Mouse (Mus musculus): ENCODE results near the gene Papln. TPM values are rescaled to one million over a fixed set of nuclear protein-coding genes. Genes with fewer than 3 reads are reported as not detected.

Gene Papln
- polyA plus RNA-seq, 1 experiment: 2.0 TPM

GRCm38 (mm10) chr12:83795051-83795450 is 31.6 kb downstream of the Papln start:
- Histone ChIP-seq H3K4me3 (replicated peaks; ENCODE audit: extremely low read depth, low read depth, low read length) (no peak overlapping the region), H3K4me1 (ENCODE audit: control insufficient read depth, insufficient read depth, low read length) (no peaks in the 10 kb centered on the region)
- 41% methylated on average over 2 of the region's 2 CpGs for WGBS
- TF ChIP-seq POLR2A (IDR thresholded peaks at IDR 0.05; ENCODE audit: borderline replicate concordance, extremely low read depth, low read depth, low read length) (no peak), CTCF (IDR thresholded peaks at IDR 0.05; ENCODE audit: insufficient read depth, low read length) (no peak)
- no peak for DNase-seq

GRCm38 (mm10) chr12:83795586-83795985 is 32.2 kb downstream of the Papln start:
- 78% methylated on average over 7 of the region's 7 CpGs for WGBS
- no peak for DNase-seq
- Histone ChIP-seq H3K4me1 (ENCODE audit: control insufficient read depth, insufficient read depth, low read length) (no peaks in the 10 kb centered on the region), H3K4me3 (replicated peaks; ENCODE audit: extremely low read depth, low read depth, low read length) (no peak overlapping the region)
- TF ChIP-seq CTCF (IDR thresholded peaks at IDR 0.05; ENCODE audit: insufficient read depth, low read length): no peak
- TF ChIP-seq POLR2A (IDR thresholded peaks at IDR 0.05; ENCODE audit: borderline replicate concordance, extremely low read depth, low read depth, low read length): no peak

GRCm38 (mm10) chr12:83798313-83798712 is 34.9 kb downstream of the Papln start:
- Histone ChIP-seq H3K4me3 (replicated peaks; ENCODE audit: extremely low read depth, low read depth, low read length) (no peak overlapping the region), H3K4me1 (ENCODE audit: control insufficient read depth, insufficient read depth, low read length) (no peaks in the 10 kb centered on the region)
- no peak for TF ChIP-seq CTCF (IDR thresholded peaks at IDR 0.05; ENCODE audit: insufficient read depth, low read length)
- no peak for TF ChIP-seq POLR2A (IDR thresholded peaks at IDR 0.05; ENCODE audit: borderline replicate concordance, extremely low read depth, low read depth, low read length)
- DNase-seq: no peak
- WGBS: 93% methylated on average over 5 of the region's 5 CpGs

- DNase-seq: no peak
- Histone ChIP-seq H3K4me3 (replicated peaks; ENCODE audit: extremely low read depth, low read depth, low read length) (no peak overlapping the region), H3K4me1 (ENCODE audit: control insufficient read depth, insufficient read depth, low read length) (no peaks in the 10 kb centered on the region)
- TF ChIP-seq POLR2A (IDR thresholded peaks at IDR 0.05; ENCODE audit: borderline replicate concordance, extremely low read depth, low read depth, low read length): no peak
- TF ChIP-seq CTCF (IDR thresholded peaks at IDR 0.05; ENCODE audit: insufficient read depth, low read length): no peak
- WGBS: 68% methylated on average over 9 of the region's 9 CpGs
Measured at GRCm38 (mm10) chr12:83800943-83801342, 37.5 kb downstream of the Papln start.

- 91% methylated on average over 7 of the region's 7 CpGs for WGBS
- DNase-seq: no peak
- Histone ChIP-seq H3K4me3 (replicated peaks; ENCODE audit: extremely low read depth, low read depth, low read length) (no peak overlapping the region), H3K4me1 (ENCODE audit: control insufficient read depth, insufficient read depth, low read length) (no peaks in the 10 kb centered on the region)
- no peak for TF ChIP-seq CTCF (IDR thresholded peaks at IDR 0.05; ENCODE audit: insufficient read depth, low read length)
- no peak for TF ChIP-seq POLR2A (IDR thresholded peaks at IDR 0.05; ENCODE audit: borderline replicate concordance, extremely low read depth, low read depth, low read length)
Measured at GRCm38 (mm10) chr12:83803641-83804040, 40.2 kb downstream of the Papln start.

GRCm38 (mm10) chr12:83811901-83812300 is 48.5 kb downstream of the Papln start:
- 89% methylated on average over 3 of the region's 3 CpGs for WGBS
- Histone ChIP-seq H3K4me1 (ENCODE audit: control insufficient read depth, insufficient read depth, low read length) (no peaks in the 10 kb centered on the region), H3K4me3 (replicated peaks; ENCODE audit: extremely low read depth, low read depth, low read length) (no peak overlapping the region)
- DNase-seq: no peak
- no peak for TF ChIP-seq CTCF (IDR thresholded peaks at IDR 0.05; ENCODE audit: insufficient read depth, low read length)
- TF ChIP-seq POLR2A (IDR thresholded peaks at IDR 0.05; ENCODE audit: borderline replicate concordance, extremely low read depth, low read depth, low read length): no peak

- Histone ChIP-seq H3K4me1 (ENCODE audit: control insufficient read depth, insufficient read depth, low read length) (no peaks in the 10 kb centered on the region), H3K4me3 (replicated peaks; ENCODE audit: extremely low read depth, low read depth, low read length) (no peak overlapping the region)
- WGBS: 79% methylated on average over 1 of the region's 1 CpGs
- no peak for DNase-seq
- no peak for TF ChIP-seq CTCF (IDR thresholded peaks at IDR 0.05; ENCODE audit: insufficient read depth, low read length)
- no peak for TF ChIP-seq POLR2A (IDR thresholded peaks at IDR 0.05; ENCODE audit: borderline replicate concordance, extremely low read depth, low read depth, low read length)
Measured at GRCm38 (mm10) chr12:83816616-83817015, 53.2 kb downstream of the Papln start.

- no peak for DNase-seq
- no peaks in the 10 kb centered on the region for H3K4me1 ChIP-seq (ENCODE audit: control insufficient read depth, insufficient read depth, low read length)
- H3K4me3 ChIP-seq (replicated peaks; ENCODE audit: extremely low read depth, low read depth, low read length): no peak overlapping the region
- WGBS: 85% methylated on average over 3 of the region's 3 CpGs
- TF ChIP-seq POLR2A (IDR thresholded peaks at IDR 0.05; ENCODE audit: borderline replicate concordance, extremely low read depth, low read depth, low read length) (no peak), CTCF (IDR thresholded peaks at IDR 0.05; ENCODE audit: insufficient read depth, low read length) (no peak)
Measured at GRCm38 (mm10) chr12:83830424-83830823, 67.0 kb downstream of the Papln start.

GRCm38 (mm10) chr12:83833979-83834378 is 70.5 kb downstream of the Papln start:
- 93% methylated on average over 3 of the region's 3 CpGs for WGBS
- TF ChIP-seq POLR2A (IDR thresholded peaks at IDR 0.05; ENCODE audit: borderline replicate concordance, extremely low read depth, low read depth, low read length) (no peak), CTCF (IDR thresholded peaks at IDR 0.05; ENCODE audit: insufficient read depth, low read length) (no peak)
- DNase-seq: no peak
- no peak overlapping the region for H3K4me3 ChIP-seq (replicated peaks; ENCODE audit: extremely low read depth, low read depth, low read length)
- no peaks in the 10 kb centered on the region for H3K4me1 ChIP-seq (ENCODE audit: control insufficient read depth, insufficient read depth, low read length)

- Histone ChIP-seq H3K4me1 (ENCODE audit: control insufficient read depth, insufficient read depth, low read length) (no peaks in the 10 kb centered on the region; the same call in 1 of the 2 replicates), H3K4me3 (replicated peaks; ENCODE audit: extremely low read depth, low read depth, low read length) (no peak overlapping the region)
- WGBS: 86% methylated on average over 10 of the region's 10 CpGs
- no peak for TF ChIP-seq CTCF (IDR thresholded peaks at IDR 0.05; ENCODE audit: insufficient read depth, low read length)
- TF ChIP-seq POLR2A (IDR thresholded peaks at IDR 0.05; ENCODE audit: borderline replicate concordance, extremely low read depth, low read depth, low read length): no peak
- DNase-seq: no peak
Measured at GRCm38 (mm10) chr12:83841409-83842190, 78.2 kb downstream of the Papln start.

Other genes starting within 250 kb of the Papln start
- 10.1 and 19.5 TPM in 2 replicates for gene Dcaf4, start 243.2 kb upstream of the Papln start, polyA plus RNA-seq (2012; rRNA removed)
- gene Zfyve1, start 166.4 kb upstream of the Papln start, polyA plus RNA-seq (2012; rRNA removed): 30.1 and 39.1 TPM in 2 replicates
- 22.3 and 32.3 TPM in 2 replicates for gene Rbm25, start 132.4 kb upstream of the Papln start, polyA plus RNA-seq (2012; rRNA removed)
- 18.2 and 27.3 TPM in 2 replicates for gene Psen1, start 75.5 kb upstream of the Papln start, polyA plus RNA-seq (2012; rRNA removed)
- gene Numb, start 158.3 kb downstream of the Papln start, polyA plus RNA-seq (2012; rRNA removed): 155 and 165 TPM in 2 replicates
- 19.1 and 29.8 TPM in 2 replicates for gene Riox1, start 187.0 kb downstream of the Papln start, polyA plus RNA-seq (2012; rRNA removed)
- 0.05 TPM in 1 of 2 replicates, not detected in the other for gene Heatr4, start 221.2 kb downstream of the Papln start, polyA plus RNA-seq (2012; rRNA removed)
- 18.4 and 20.3 TPM in 2 replicates for gene Acot2, start 224.2 kb downstream of the Papln start, polyA plus RNA-seq (2012; rRNA removed)
- gene Acot1, start 245.9 kb downstream of the Papln start, polyA plus RNA-seq (2012; rRNA removed): 28.8 and 29.2 TPM in 2 replicates